Mouse (Mus musculus) heart, embryonic 12.5 days (tissue): ENCODE data around the gene Grin2a. TPM values are rescaled to one million over a fixed set of nuclear protein-coding genes. Genes with fewer than 3 reads are reported as not detected.

Experiments
- ATAC-seq: fragments of 200-750 bp; cut with Nextera tagmentation; 2 replicates; pipeline ENCODE4 v1.8.0; 2017; ENCODE audit warnings: moderate TSS enrichment, moderate library complexity; ENCODE audit not compliant: insufficient number of reproducible peaks, low FRiP score
- H3K27ac ChIP-seq: fragments of 300-500 bp; sonication (generic); 2 replicates; pipeline ENCODE4 v1.5.1; 2016; ENCODE audit warnings: mild to moderate bottlenecking, moderate library complexity; ENCODE audit not compliant: poor library complexity, severe bottlenecking
- H3K27me3 ChIP-seq: fragments of 300-500 bp; sonication (generic); replicated peaks from 2 replicates; pipeline ENCODE4 v1.6.1; 2016; ENCODE audit warnings: mild to moderate bottlenecking, moderate library complexity
- H3K36me3 ChIP-seq: fragments of 300-500 bp; sonication (generic); 2 replicates; pipeline ENCODE4 v1.6.1; 2016; ENCODE audit warnings: mild to moderate bottlenecking, moderate library complexity
- H3K4me1 ChIP-seq: fragments of 300-500 bp; sonication (generic); replicated peaks from 2 replicates; pipeline ENCODE4 v1.6.1; 2016; ENCODE audit warnings: mild to moderate bottlenecking
- H3K4me2 ChIP-seq: fragments of 300-500 bp; sonication (generic); 2 replicates; pipeline ENCODE4 v1.6.1; 2016; ENCODE audit warnings: mild to moderate bottlenecking, moderate library complexity
- H3K4me3 ChIP-seq: fragments of 300-500 bp; sonication (generic); 2 replicates; pipeline ENCODE4 v1.5.1; 2016; ENCODE audit warnings: mild to moderate bottlenecking
- H3K9ac ChIP-seq: fragments of 300-500 bp; sonication (generic); 2 replicates; pipeline ENCODE4 v1.6.1; 2016; ENCODE audit warnings: mild to moderate bottlenecking, moderate library complexity
- H3K9me3 ChIP-seq: fragments of 300-500 bp; sonication (generic); replicated peaks from 2 replicates; pipeline ENCODE4 v1.6.1; 2016; ENCODE audit warnings: mild to moderate bottlenecking, moderate library complexity
- WGBS: fragments of 180-500 bp; shearing (Covaris S2); methylation state at CpG from one replicate; pipeline ENCODE4 v1.1.7; 2016; 5-methylcytosine and 5-hydroxymethylcytosine counted together
- polyA plus RNA-seq: library from polyadenylated mRNA; unstranded; fragments of >200 nt; fragmentation: Nextera tagmentation; extraction: Ambion mirVana; gene quantifications from 2 replicates; pipeline ENCODE4 v1.2.1, GENCODE M21; 2016

Grin2a gene
- polyA plus RNA-seq, 1 experiment from 2014 or later, result 0.98 TPM

GRCm38 (mm10) chr16:9694081-9694480 is 301.3 kb downstream of the Grin2a start:
- no peak for ATAC-seq
- Histone ChIP-seq H3K9ac (no peak overlapping the region), H3K4me2 (no peak overlapping the region), H3K27me3 (no peaks in the 10 kb centered on the region), H3K27ac (no peak overlapping the region), H3K4me1 (no peaks in the 10 kb centered on the region), H3K9me3 (no peaks in the 10 kb centered on the region), H3K4me3 (no peak overlapping the region), H3K36me3 (no peaks in the 10 kb centered on the region)
- 65% methylated on average over 4 of the region's 4 CpGs for WGBS

GRCm38 (mm10) chr16:9688523-9689140 is 306.7 kb downstream of the Grin2a start:
- Histone ChIP-seq H3K4me2 (no peak overlapping the region), H3K27ac (no peak overlapping the region), H3K9me3 (no peaks in the 10 kb centered on the region), H3K36me3 (no peaks in the 10 kb centered on the region), H3K4me1 (no peaks in the 10 kb centered on the region), H3K27me3 (no peaks in the 10 kb centered on the region), H3K9ac (no peak overlapping the region), H3K4me3 (no peak overlapping the region)
- WGBS, result 18% methylated on average over 1 of the region's 1 CpGs
- ATAC-seq, result no peak

GRCm38 (mm10) chr16:9680572-9680971 is 314.8 kb downstream of the Grin2a start:
- no peak overlapping the region for H3K4me3 ChIP-seq
- H3K36me3 ChIP-seq, result no peaks in the 10 kb centered on the region
- 78% methylated on average over 4 of the region's 4 CpGs for WGBS
- no peak for ATAC-seq
- no peaks in the 10 kb centered on the region for H3K4me1 ChIP-seq
- H3K9me3 ChIP-seq, result no peaks in the 10 kb centered on the region
- no peak overlapping the region for H3K4me2 ChIP-seq
- H3K9ac ChIP-seq, result no peak overlapping the region
- H3K27ac ChIP-seq, result no peak overlapping the region
- no peaks in the 10 kb centered on the region for H3K27me3 ChIP-seq

GRCm38 (mm10) chr16:9679994-9680393 is 315.4 kb downstream of the Grin2a start:
- Histone ChIP-seq H3K9me3 (no peaks in the 10 kb centered on the region), H3K9ac (no peak overlapping the region), H3K36me3 (no peaks in the 10 kb centered on the region), H3K4me3 (no peak overlapping the region), H3K4me1 (no peaks in the 10 kb centered on the region), H3K27me3 (no peaks in the 10 kb centered on the region), H3K4me2 (no peak overlapping the region), H3K27ac (no peak overlapping the region)
- 77% methylated on average over 5 of the region's 5 CpGs for WGBS
- ATAC-seq, result no peak

GRCm38 (mm10) chr16:9678750-9679149 is 316.6 kb downstream of the Grin2a start:
- no peak for ATAC-seq
- no peak overlapping the region for H3K27ac ChIP-seq
- H3K36me3 ChIP-seq, result no peaks in the 10 kb centered on the region
- no peaks in the 10 kb centered on the region for H3K4me1 ChIP-seq
- no peaks in the 10 kb centered on the region for H3K9me3 ChIP-seq
- no peak overlapping the region for H3K9ac ChIP-seq
- no peaks in the 10 kb centered on the region for H3K27me3 ChIP-seq
- no peak overlapping the region for H3K4me2 ChIP-seq
- 80% methylated on average over 7 of the region's 7 CpGs for WGBS
- H3K4me3 ChIP-seq, result no peak overlapping the region

GRCm38 (mm10) chr16:9672390-9672789 is 323.0 kb downstream of the Grin2a start:
- H3K27me3 ChIP-seq, result no peaks in the 10 kb centered on the region
- no peaks in the 10 kb centered on the region for H3K36me3 ChIP-seq
- no peak overlapping the region for H3K27ac ChIP-seq
- 58% methylated on average over 2 of the region's 2 CpGs for WGBS
- ATAC-seq, result no peak
- H3K9me3 ChIP-seq, result no peaks in the 10 kb centered on the region
- H3K4me2 ChIP-seq, result no peak overlapping the region
- H3K4me1 ChIP-seq, result peaks cover 18% of the 10 kb centered on the region
- no peak overlapping the region for H3K4me3 ChIP-seq
- no peak overlapping the region for H3K9ac ChIP-seq

- H3K4me1 ChIP-seq, result peaks cover 18% of the 10 kb centered on the region
- H3K9ac ChIP-seq, result no peak overlapping the region
- peak overlapping the region; percentile 43; the same call in 1 of the 2 replicates for H3K27ac ChIP-seq
- no peaks in the 10 kb centered on the region for H3K36me3 ChIP-seq
- WGBS, result 58% methylated on average over 1 of the region's 1 CpGs
- H3K4me2 ChIP-seq, result no peak overlapping the region
- no peaks in the 10 kb centered on the region for H3K27me3 ChIP-seq
- H3K9me3 ChIP-seq, result no peaks in the 10 kb centered on the region
- ATAC-seq, result no peak
- H3K4me3 ChIP-seq, result no peak overlapping the region
Observed at GRCm38 (mm10) chr16:9671222-9671621, 324.1 kb downstream of the Grin2a start.

- peaks cover 18% of the 10 kb centered on the region for H3K4me1 ChIP-seq
- H3K4me2 ChIP-seq, result no peak overlapping the region
- H3K27ac ChIP-seq, result no peak overlapping the region
- no peak overlapping the region for H3K9ac ChIP-seq
- no peaks in the 10 kb centered on the region for H3K9me3 ChIP-seq
- H3K4me3 ChIP-seq, result no peak overlapping the region
- ATAC-seq, result peak; percentile 82
- H3K36me3 ChIP-seq, result no peaks in the 10 kb centered on the region
- no peaks in the 10 kb centered on the region for H3K27me3 ChIP-seq
- WGBS, result 24% methylated on average over 6 of the region's 6 CpGs
Observed at GRCm38 (mm10) chr16:9670750-9671161, 324.6 kb downstream of the Grin2a start.

- Histone ChIP-seq H3K9ac (no peak overlapping the region), H3K27ac (no peak overlapping the region), H3K9me3 (no peaks in the 10 kb centered on the region), H3K4me3 (no peak overlapping the region), H3K4me1 (peaks cover 17% of the 10 kb centered on the region), H3K27me3 (no peaks in the 10 kb centered on the region), H3K36me3 (no peaks in the 10 kb centered on the region), H3K4me2 (no peak overlapping the region)
- WGBS, result 71% methylated on average over 4 of the region's 4 CpGs
- ATAC-seq, result no peak
Observed at GRCm38 (mm10) chr16:9665896-9666295, 329.5 kb downstream of the Grin2a start.

GRCm38 (mm10) chr16:9664060-9664459 is 331.3 kb downstream of the Grin2a start:
- ATAC-seq, result no peak
- no peak overlapping the region for H3K4me3 ChIP-seq
- no peaks in the 10 kb centered on the region for H3K9me3 ChIP-seq
- WGBS, result 64% methylated on average over 3 of the region's 3 CpGs
- no peaks in the 10 kb centered on the region for H3K36me3 ChIP-seq
- H3K27ac ChIP-seq, result no peak overlapping the region
- H3K4me2 ChIP-seq, result no peak overlapping the region
- no peak overlapping the region for H3K9ac ChIP-seq
- no peaks in the 10 kb centered on the region for H3K27me3 ChIP-seq
- 0 out of 2 replicates have a peak, but pooled peaks cover 4% of the 10 kb centered on the region for H3K4me1 ChIP-seq

GRCm38 (mm10) chr16:9663508-9663907 is 331.9 kb downstream of the Grin2a start:
- Histone ChIP-seq H3K27ac (no peak overlapping the region), H3K4me2 (no peak overlapping the region)
- 76% methylated on average over 2 of the region's 2 CpGs for WGBS

More at GRCm38 (mm10) chr16:9663508-9663907, 331.9 kb downstream of the Grin2a start:
- H3K27me3 ChIP-seq, result no peaks in the 10 kb centered on the region
- H3K4me3 ChIP-seq, result no peak overlapping the region
- no peak for ATAC-seq
- 0 out of 2 replicates have a peak, but pooled peaks cover 4% of the 10 kb centered on the region for H3K4me1 ChIP-seq
- H3K9me3 ChIP-seq, result no peaks in the 10 kb centered on the region
- H3K9ac ChIP-seq, result no peak overlapping the region
- no peaks in the 10 kb centered on the region for H3K36me3 ChIP-seq
